8 mouse cellular contexts compared by ENCODE assay signal in the genomic region with DNA sequence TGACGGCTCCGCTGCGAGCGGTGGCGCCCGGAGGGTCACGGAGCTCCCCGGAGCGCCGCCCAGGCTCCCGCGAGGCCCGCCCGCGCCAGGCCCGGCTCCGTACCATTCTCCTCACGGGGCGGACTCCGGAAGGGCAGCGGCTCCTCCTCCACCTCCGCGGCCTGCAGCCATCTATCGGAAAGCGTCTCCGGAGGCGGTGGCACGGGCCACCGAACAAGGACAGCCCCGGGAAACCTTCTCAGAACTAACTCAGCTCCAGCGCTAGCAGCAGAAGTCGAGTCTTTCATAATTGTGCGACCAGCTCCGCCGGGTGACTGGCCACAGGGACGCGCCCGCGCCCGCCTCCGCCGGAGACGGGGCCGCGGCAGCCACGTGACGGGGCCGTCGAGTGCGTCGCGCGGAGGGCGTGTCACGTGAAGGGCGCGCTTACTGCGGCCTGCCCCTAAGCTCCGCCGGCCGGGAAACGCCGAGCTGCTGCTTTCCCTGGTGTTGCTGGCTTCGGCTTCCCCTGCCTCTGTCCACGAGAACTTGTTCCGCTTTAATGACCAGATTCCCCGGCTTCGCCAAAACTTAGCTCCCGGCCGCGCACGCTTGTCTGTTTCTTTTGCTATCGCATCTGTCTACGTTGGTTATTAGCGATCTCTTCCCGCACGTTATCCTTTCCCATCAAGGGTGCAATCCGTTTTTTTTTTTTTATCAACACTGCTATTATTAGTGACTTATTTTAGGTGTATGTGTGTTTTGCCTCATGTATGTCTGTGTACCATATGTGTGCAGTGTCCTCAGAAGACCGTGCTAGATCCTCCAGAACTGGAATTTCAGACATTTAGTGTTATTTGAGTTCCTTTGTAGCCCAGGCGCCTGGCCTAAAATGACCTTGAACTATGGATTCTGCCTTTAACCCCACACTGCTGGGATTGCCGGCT. TPM values are rescaled to one million over a fixed set of nuclear protein-coding genes. Genes with fewer than 3 reads are reported as not detected.
DNase-seq lines count a peak whose midpoint lies in the region; ATAC-seq lines count a peak whose summit lies in the region.

Gene Trpm7 (minus strand): TSS at position 360 of the 926 bp plus-strand sequence.

- peak; percentile 89 to 92 for DNase-seq in adrenal gland, adult 18-20 months (ENCODE audit: low spot score in 2 of 2)
- peak; percentile 98 for DNase-seq in embryo, embryonic 11 days
- DNase-seq in gastrocnemius, postnatal 25 days: peak; percentile 94
- DNase-seq in intestine, embryonic 14.5 days (ENCODE audit: low spot score): peak; percentile 93
- DNase-seq in left cerebral cortex, postnatal 14 days (ENCODE audit: low spot score in 2 of 2): peak; percentile 92 to 95
- peak; percentile 95 for DNase-seq in mesoderm, embryonic 11.5 days (ENCODE audit: low read depth, low spot score)
- peak; percentile 88 to 91 for DNase-seq in right cerebral cortex, postnatal 36 days (ENCODE audit: low spot score in 2 of 2)
- DNase-seq in yolk sac, embryonic 10.5 days (ENCODE audit: low spot score): peak; percentile 90

- no peaks in the 10 kb centered on the region for H3K9me3 ChIP-seq in intestine, embryonic 14.5 days (ENCODE audit: control insufficient read depth, low read length)

- no peaks in the 10 kb centered on the region for H3K36me3 ChIP-seq in intestine, embryonic 14.5 days (ENCODE audit: control insufficient read depth, insufficient read depth, low read length)

- WGBS in intestine, embryonic 14.5 days: under 1% methylated on average over 79 of the region's 81 CpGs

- peak within 1 kb of the TSS; percentile 80 for H3K4me3 ChIP-seq in intestine, embryonic 14.5 days (ENCODE audit: low read depth, low read length)

- intact Hi-C loops in left cerebral cortex, postnatal 14 days (cut with DNase I): loop anchor here (5.0 kb wide), 1 partner anchor 131 kb away; the partner anchor contains the start of gene Ap4e1

- H3K4me1 ChIP-seq in intestine, embryonic 14.5 days (replicated peaks; ENCODE audit: control insufficient read depth, insufficient read depth, low read length): peaks cover 6% of the 10 kb centered on the region; the same call in 1 of the 2 replicates

- H3K27me3 ChIP-seq in intestine, embryonic 14.5 days (replicated peaks; ENCODE audit: control insufficient read depth, insufficient read depth, low read length): no peaks in the 10 kb centered on the region

- peak within 1 kb of the TSS; percentile 98 for H3K27ac ChIP-seq in intestine, embryonic 14.5 days (ENCODE audit: low read depth)

- H3K4me2 ChIP-seq in intestine, embryonic 14.5 days (ENCODE audit: low read length): peak within 1 kb of the TSS; percentile 68

- peak within 1 kb of the TSS; percentile 90 for H3K9ac ChIP-seq in intestine, embryonic 14.5 days (ENCODE audit: low read length)

- peak; percentile 97 for ATAC-seq in intestine, embryonic 14.5 days (replicated peaks; ENCODE audit: low FRiP score, low TSS enrichment, low read depth)

RNA-seq across cellular contexts. Expression of gene Trpm7, which starts in this region (rescaled TPM):
- 10 to 100 TPM; 33.1 to 34.3 TPM for total RNA-seq in adrenal gland, adult 18-20 months (2021)
- total RNA-seq in gastrocnemius, postnatal 25 days (2021): 10 to 100 TPM; 21.7 to 23.5 TPM
- polyA plus RNA-seq in intestine, embryonic 14.5 days (2014; fragmentation: Nextera tagmentation; extraction: Ambion mirVana): 43.7 and 49.6 TPM in 2 replicates
- 10 to 100 TPM; 33.1 to 37.8 TPM for total RNA-seq in left cerebral cortex, postnatal 14 days (2021)

Comparison
In these comparisons a context has a peak if more than half of its experiments do, and no peak if none do; other contexts are left out.
1. Peak in every context shown above with its lines: DNase-seq, ATAC-seq, H3K4me3 ChIP-seq and H3K27ac ChIP-seq.